Mouse (Mus musculus) c-Kit-positive CD71-positive TER-119-negative erythroid progenitor cells, embryonic 14.5 days (primary cell): ENCODE data around the gene Zscan4d.
"Not testable (repeated sequence)": the region's sequence is repeated elsewhere in the genome, so short reads cannot be mapped to it uniquely, and the experiment has no call there.

Experiments
- DNase-seq: peaks from one replicate; pipeline ENCODE4 v3.0.0-alpha.2; 2013; ENCODE audit warnings: low read depth

Zscan4d gene

GRCm38 (mm10) chr7:11166059-11166458, at the start of gene Zscan4d:
Gene Zscan4d (minus strand): TSS chr7:11166159.
- DNase-seq = not testable (repeated sequence)

DNA sequence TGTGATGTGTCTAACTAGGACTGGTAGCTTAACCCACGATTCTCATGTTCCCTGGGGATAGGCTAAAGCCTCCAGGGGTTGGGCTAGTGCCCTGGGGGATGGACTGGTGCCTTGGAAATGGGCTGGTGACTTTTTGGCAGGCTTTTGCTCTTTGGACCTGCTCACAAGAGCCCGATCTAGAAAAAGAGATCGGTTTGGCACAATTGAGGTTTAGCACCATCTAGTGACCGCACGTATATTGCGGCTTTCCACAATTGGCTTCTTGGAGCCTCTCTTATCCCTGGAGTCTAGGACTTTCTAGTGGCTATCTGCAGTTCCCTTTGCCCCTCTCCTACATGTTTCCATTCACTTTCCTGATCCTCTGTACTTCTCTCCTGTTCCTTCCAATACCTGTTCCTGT, 7.9 kb downstream of the Zscan4d start:
- not testable (repeated sequence) for DNase-seq
